In the genomic region with DNA sequence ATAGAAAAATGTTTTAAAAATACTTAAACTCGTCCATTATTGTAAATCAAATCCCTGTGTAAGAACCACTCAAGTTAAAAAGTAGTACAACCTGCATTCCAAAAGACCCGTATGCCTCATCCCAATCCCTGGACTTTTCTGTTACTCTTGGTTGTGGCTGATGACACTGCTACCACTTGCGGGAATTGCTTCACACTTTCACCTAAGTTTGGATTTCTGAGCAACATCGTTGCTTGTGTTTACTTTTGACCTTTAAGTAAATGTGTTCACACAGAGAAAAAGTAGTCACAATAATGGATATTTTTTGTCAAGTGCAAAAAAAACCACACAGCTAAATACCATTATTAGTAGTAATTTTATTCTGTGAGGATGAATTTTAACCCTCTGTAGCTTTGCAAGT, we compare ENCODE assay signal across 16 mouse cellular contexts.
"Had no signal": no experiment of that assay in that cellular context is flagged by ENCODE, and none has a peak within 500 bp of the region (broad histone marks: within the 10 kb centered on the region; RNA-seq: fewer than 3 reads in every experiment).

No protein-coding gene starts in this region.

- H3K4me1 ChIP-seq: neural tube, embryonic 13.5 days; neural tube, embryonic 15.5 days; stomach, embryonic 15.5 days had no signal

- H3K9ac ChIP-seq: neural tube, embryonic 13.5 days; neural tube, embryonic 15.5 days; stomach, embryonic 15.5 days had no signal

- H3K4me2 ChIP-seq: neural tube, embryonic 13.5 days; neural tube, embryonic 15.5 days; stomach, embryonic 15.5 days had no signal

- DNase-seq: retina, postnatal 1 day; right cerebral cortex, adult 18-20 months; right cerebral cortex, postnatal 14 days; right cerebral cortex, postnatal 25 days; right cerebral cortex, postnatal 4 days; spleen, adult 18-20 months; thymus, adult 18-20 months; thymus, adult 2 months; thymus, postnatal 14 days; thymus, postnatal 25 days; thymus, postnatal 36 days; thymus, postnatal 4 days had no signal

- H3K27me3 ChIP-seq: neural tube, embryonic 13.5 days; neural tube, embryonic 15.5 days; stomach, embryonic 15.5 days had no signal

- H3K27ac ChIP-seq: neural tube, embryonic 13.5 days; neural tube, embryonic 15.5 days; stomach, postnatal 0 days had no signal

- H3K9me3 ChIP-seq: neural tube, embryonic 13.5 days; neural tube, embryonic 15.5 days; stomach, embryonic 15.5 days had no signal

- H3K36me3 ChIP-seq: neural tube, embryonic 13.5 days; neural tube, embryonic 15.5 days; stomach, embryonic 15.5 days had no signal

- H3K4me3 ChIP-seq: neural tube, embryonic 13.5 days; neural tube, embryonic 15.5 days; stomach, embryonic 15.5 days had no signal
